Mouse (Mus musculus): Measurements from ENCODE around the gene Krit1.

- TF ChIP-seq CTCF (IDR thresholded peaks at IDR 0.05; ENCODE audit: borderline replicate concordance, extremely low read depth, insufficient read depth, insufficient read length) (no peak), POLR2A (IDR thresholded peaks at IDR 0.05; ENCODE audit: borderline replicate concordance, extremely low read depth, insufficient read depth, insufficient read length, poor library complexity, severe bottlenecking) (no peak)
Observed at GRCm38 (mm10) chr5:3870161-3870560, 67.2 kb downstream of the Krit1 start.
